16 mouse cellular contexts compared by ENCODE assay signal in genomic region chr5:147850194-147850593, GRCm38 (mm10). TPM values are rescaled to one million over a fixed set of nuclear protein-coding genes. Genes with fewer than 3 reads are reported as not detected.
DNase-seq lines count a peak whose midpoint lies in the region; TF ChIP-seq lines count a peak whose summit lies in the region.
"Had no signal": no experiment of that assay in that cellular context is flagged by ENCODE, and none has a peak within 500 bp of the region (broad histone marks: within the 10 kb centered on the region; RNA-seq: fewer than 3 reads in every experiment).

No protein-coding gene starts in this region.

- peak; percentile 36 for DNase-seq in adrenal gland, adult 2 months
- no peak for DNase-seq in adrenal gland, adult 8-10 months
- no peak for DNase-seq in layer of hippocampus, adult 2 months (ENCODE audit: low spot score in 2 of 2)
- DNase-seq in layer of hippocampus, postnatal 14 days (ENCODE audit: low spot score in 2 of 2) = no peak
- DNase-seq in heart, postnatal 10 days = peak; percentile 54 to 58
- DNase-seq in testis, postnatal 10 days (ENCODE audit: low spot score) = no peak
- DNase-seq in liver = no peak
- DNase-seq in urinary bladder, adult 2 months (ENCODE audit: low spot score) = no peak
- DNase-seq: cerebellum, postnatal 14 days; forebrain, postnatal 0 days; gastrocnemius, postnatal 10 days; lung, postnatal 36 days; retina, postnatal 1 day had no signal

- peak overlapping the region; percentile 63; the same call in 1 of the 2 replicates for H3K27ac ChIP-seq in layer of hippocampus, adult 2 months
- H3K27ac ChIP-seq: hindbrain, embryonic 14.5 days; limb, embryonic 12.5 days; liver, embryonic 15.5 days had no signal

- TF ChIP-seq CTCF in layer of hippocampus, adult 2 months (conservative IDR thresholded peaks at IDR 0.05) = no peak

- intact Hi-C loops in heart, postnatal 10 days (cut with DNase I) = no loop called here

- no peak overlapping the region for H3K4me3 ChIP-seq in layer of hippocampus, adult 2 months
- H3K4me3 ChIP-seq: limb, embryonic 12.5 days; liver, embryonic 15.5 days had no signal

RNA-seq across cellular contexts. Expression of gene Pomp, which starts 10.1 kb away (rescaled TPM):
- 100 to 1,000 TPM; 187 to 199 TPM for total RNA-seq in adrenal gland, adult 2 months (2021)
- polyA plus RNA-seq in adrenal gland, adult 2 months (2012; rRNA removed) = 12.2 and 21.1 TPM in 2 replicates
- 100 to 1,000 TPM; 172 to 235 (median 197) TPM for total RNA-seq in adrenal gland, adult 8-10 months (2022)
- 100 to 1,000 TPM; 143 to 148 TPM for total RNA-seq in layer of hippocampus, adult 2 months (2021)
- 100 to 1,000 TPM; 139 to 153 TPM for total RNA-seq in layer of hippocampus, postnatal 14 days (2021)
- total RNA-seq in heart, postnatal 10 days (2021) = 100 to 1,000 TPM; 114 to 133 TPM
- 200 and 236 TPM in 2 replicates for polyA plus RNA-seq in urinary bladder, adult 2 months (2012; rRNA removed)

RNA-seq across cellular contexts. Expression of gene Slc46a3, which starts 44.4 kb away (rescaled TPM):
- 10 to 100 TPM; 17.1 to 19.8 TPM for total RNA-seq in adrenal gland, adult 2 months (2021)
- 49.2 and 55.1 TPM in 2 replicates for polyA plus RNA-seq in adrenal gland, adult 2 months (2012; rRNA removed)
- 10 to 100 TPM; 15.2 to 32.1 (median 26.2) TPM for total RNA-seq in adrenal gland, adult 8-10 months (2022)
- total RNA-seq in layer of hippocampus, adult 2 months (2021) = 1 to 10 TPM; 7.7 to 8.0 TPM
- 1 to 10 TPM; 6.3 to 7.1 TPM for total RNA-seq in layer of hippocampus, postnatal 14 days (2021)
- total RNA-seq in heart, postnatal 10 days (2021) = 1 to 10 TPM; 3.4 to 3.5 TPM
- polyA plus RNA-seq in urinary bladder, adult 2 months (2012; rRNA removed) = 25.2 and 26.6 TPM in 2 replicates

Comparison
In these comparisons a context has a peak if more than half of its experiments do, and no peak if none do; other contexts are left out.
1. DNase-seq: peak in adrenal gland, adult 2 months (single experiment) and heart, postnatal 10 days (2 of 2); none in adrenal gland, adult 8-10 months (single experiment), layer of hippocampus, adult 2 months (0 of 2), layer of hippocampus, postnatal 14 days (0 of 2), testis, postnatal 10 days (single experiment), liver (single experiment) and urinary bladder, adult 2 months (single experiment).